Mouse (Mus musculus): ENCODE data around the gene Cdca8. TPM values are rescaled to one million over a fixed set of nuclear protein-coding genes. Genes with fewer than 3 reads are reported as not detected.
"Not testable (repeated sequence)": the region's sequence is repeated elsewhere in the genome, so short reads cannot be mapped to it uniquely, and the experiment has no call there.

Cdca8 gene
- polyA plus RNA-seq (2015; fragmentation: Nextera tagmentation; extraction: Ambion mirVana), result 116 and 154 TPM in 2 replicates

DNA sequence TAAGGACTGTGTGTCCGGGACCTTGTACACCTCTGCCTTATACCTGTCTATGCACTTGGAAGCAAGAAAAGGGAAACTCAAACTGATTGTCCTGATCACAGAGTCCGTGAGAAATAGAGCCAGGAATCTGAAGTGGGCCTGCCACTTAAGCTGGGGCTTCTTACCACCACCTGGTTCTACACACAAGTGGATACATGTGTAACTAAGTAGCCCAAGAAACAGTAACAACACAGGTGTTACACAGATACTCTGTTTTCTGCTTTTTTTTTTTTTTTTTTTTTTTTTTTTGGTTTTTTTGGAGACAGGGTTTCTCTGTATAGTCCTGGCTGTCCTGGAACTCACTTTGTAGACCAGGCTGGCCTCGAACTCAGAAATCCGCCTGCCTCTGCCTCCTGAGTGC, at the start of gene Cdca8:
Gene Cdca8 (minus strand): TSS at position 101 of the 400 bp plus-strand sequence.
- DNase-seq (ENCODE audit: low spot score), result not testable (repeated sequence)

- no peak for DNase-seq (ENCODE audit: low spot score)
Measured at GRCm38 (mm10) chr4:124988382-124988781, 49.3 kb upstream of the Cdca8 start.

DNA sequence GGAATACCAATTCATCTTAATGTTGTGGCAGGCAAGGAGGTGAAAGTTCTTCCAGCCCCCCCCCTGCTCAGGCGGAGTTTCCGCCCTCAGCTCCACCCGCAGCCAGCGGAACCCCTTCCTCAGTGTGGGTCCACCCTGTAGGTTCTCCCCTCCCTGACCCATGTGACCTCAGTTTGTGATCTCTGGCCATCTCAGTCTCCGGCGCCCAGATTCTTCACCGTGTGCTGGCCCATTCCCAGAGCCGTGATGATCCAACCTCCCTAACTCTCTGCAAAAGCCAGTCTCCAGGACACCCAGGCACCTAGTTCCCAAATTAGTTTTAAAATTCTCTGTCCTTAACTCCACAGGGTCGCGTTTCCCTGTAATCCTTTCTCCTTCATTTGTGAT, 48.6 kb upstream of the Cdca8 start:
- no peak for DNase-seq (ENCODE audit: low spot score)

GRCm38 (mm10) chr4:124986739-124987710, 47.9 kb upstream of the Cdca8 start:
- DNase-seq (ENCODE audit: low spot score), result no peak

DNA sequence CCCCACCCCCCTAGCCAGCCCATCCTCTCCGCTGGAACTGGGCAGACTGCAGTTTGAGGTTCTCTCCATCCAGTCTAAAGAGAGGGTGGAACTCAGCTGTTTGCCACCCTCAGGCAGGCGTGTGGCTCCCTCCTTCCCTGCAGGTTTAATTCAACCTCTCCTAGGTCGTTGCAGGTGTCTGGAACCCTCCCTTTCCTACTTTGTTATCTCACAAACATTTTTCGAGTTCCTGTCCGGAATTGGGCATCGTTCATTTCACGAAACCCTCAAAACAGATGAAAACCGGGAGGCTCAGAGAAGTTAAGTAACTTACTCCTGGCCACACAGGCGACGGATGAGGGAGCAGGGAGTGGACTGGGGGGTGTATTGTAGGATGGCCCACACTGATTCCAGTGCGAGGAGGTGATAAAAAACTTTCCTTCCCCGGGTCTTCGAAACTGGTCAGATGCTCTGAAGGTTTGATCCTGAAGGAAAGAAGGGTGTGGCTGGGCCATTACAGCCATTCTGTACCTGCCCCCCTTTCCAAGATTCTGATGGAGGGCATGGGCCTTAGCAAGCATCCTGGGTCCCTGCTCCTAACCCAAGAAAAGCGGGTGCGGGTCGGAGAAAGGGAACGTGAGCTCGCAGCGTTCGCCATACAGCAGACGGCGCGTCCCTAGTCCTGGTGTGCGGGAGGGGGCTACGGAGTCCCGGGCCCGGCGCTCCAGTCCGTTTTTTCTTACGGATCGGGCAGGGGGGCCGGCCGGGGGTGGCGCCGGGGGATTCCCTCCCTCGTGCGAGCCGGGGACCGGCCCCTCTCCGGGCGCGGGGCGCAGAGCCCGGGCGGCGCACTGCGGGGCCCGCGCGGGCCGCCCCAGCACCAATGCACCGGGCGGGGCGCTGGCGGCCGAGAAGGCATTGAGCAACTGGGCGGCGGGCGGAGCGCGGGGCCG, 46.8 kb upstream of the Cdca8 start, which contains the start of gene Rspo1:
Gene Rspo1 (plus strand): TSS at position 760 of the 932 bp plus-strand sequence.
- no peak for DNase-seq (ENCODE audit: low spot score)

DNA sequence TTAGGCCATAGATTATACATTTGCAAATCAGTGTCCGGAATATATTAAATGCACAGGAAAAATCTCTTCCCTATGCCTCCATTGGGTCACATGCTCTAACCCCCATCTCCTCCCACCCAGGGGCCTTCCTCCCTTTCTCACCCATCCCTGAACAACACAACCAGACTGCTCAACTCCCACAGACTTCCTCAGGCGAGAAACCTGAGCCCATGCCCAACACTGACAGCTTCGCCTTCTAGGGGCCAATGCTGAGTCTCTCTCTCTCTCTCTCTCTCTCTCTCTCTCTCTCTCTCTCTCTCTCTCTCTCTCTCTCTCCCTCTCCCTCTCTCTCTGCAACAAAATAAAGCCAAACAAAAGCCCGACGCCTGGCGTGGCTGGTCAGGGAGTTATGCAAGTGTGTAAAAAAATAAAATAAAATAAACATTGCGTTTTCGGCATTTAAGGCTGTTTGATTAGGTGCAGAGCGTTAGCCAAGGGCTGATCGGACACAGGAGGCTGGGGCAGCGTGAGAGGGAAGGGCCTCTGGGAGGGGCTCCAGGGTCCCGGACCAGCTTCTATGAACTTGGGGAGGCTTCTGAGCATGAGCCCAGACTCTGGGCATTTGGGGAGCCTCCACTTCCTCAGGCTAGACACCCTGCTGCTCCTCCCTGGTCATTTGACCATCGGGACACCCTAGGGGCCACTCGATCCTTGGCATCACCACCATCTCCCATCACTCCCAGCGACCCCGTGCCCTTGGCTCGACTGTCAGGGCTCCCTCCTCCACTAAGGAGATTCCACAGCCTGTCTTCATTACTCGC, 46.0 kb upstream of the Cdca8 start:
- DNase-seq (ENCODE audit: low spot score), result no peak

GRCm38 (mm10) chr4:124983893-124984526, 44.9 kb upstream of the Cdca8 start:
- DNase-seq (ENCODE audit: low spot score), result peak; percentile 57

DNA sequence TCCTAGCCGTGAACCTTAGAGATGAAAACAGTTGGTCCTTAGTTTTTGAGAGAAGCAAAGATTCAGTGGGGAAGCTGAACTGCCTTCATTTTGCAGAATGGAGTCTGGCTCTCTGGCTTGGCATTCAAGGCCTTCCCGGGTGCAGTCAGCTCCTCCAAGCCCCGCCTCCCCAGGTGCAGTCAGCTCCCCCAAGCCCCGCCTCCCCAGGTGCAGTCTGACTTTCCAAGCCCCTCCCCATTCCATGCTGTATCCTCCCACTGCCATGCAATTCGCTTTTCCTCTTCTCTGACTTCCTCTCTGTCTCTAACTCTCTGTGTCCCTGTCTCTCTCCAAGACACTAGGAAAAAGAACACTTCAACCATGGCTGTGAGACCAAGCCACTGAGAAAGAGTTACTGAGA, 39.1 kb upstream of the Cdca8 start:
- DNase-seq (ENCODE audit: low spot score), result no peak

DNA sequence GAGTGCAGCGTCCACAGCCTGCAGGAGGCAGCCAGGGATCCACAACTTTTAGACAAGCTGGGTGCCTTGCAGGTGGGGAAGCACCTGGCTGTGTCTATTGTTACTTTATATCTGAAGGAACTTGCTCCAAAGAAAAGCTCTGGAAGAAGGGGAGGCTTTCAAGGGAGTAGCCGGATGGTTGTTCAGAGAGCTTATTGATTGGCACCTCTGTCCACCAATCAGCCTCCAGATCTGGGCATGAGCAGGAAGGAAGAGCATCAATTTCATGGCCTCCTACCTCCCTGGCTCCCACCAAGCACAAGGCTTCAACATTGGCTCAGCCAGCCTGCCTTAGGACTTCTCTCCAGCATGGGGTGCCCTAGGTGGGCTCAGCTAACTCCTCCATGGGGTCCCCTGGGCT, 34.2 kb upstream of the Cdca8 start:
- DNase-seq (ENCODE audit: low spot score), result no peak

- DNase-seq (ENCODE audit: low spot score), result no peak
Measured at GRCm38 (mm10) chr4:124972316-124972715, 33.2 kb upstream of the Cdca8 start.

DNA sequence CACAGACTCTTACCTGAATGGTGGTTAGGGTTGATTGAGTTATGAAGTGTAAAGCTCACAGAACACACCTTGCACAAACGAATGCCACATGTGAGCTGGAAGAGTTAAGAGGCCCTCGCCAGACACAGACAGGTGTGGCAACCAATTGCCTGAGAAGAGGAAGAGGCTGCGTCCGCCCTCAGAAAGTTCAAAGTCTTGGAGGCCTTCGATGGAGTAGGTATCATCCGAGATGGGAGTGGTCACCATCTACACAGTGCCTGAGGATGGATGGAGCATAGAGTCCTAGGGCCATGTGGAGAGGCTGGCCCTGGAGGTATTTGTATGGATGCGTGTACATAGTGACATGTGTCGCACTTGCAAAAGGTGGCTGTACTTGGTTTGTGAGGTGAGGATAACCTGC, 32.0 kb upstream of the Cdca8 start:
- no peak for DNase-seq (ENCODE audit: low spot score)

DNA sequence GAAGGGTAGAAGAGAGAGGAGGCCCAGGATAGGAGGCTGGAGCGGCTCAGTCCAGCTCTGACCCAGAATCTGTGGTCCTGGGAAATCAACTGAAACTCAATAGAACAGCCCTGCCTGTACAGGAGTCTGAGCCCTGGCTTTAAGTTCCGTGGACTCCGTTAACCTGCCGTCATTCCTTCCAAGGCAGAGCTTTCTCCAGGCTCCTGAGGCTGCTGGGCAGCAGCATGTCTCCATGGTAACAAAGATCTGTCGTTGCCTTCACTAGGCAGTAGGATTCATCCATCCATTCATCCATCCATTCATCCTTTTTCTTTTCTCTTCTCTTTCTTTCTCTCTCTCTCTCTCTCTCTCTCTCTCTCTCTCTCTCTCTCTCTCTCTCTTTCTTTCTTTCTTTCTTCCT, 31.6 kb upstream of the Cdca8 start:
- no peak for DNase-seq (ENCODE audit: low spot score)

DNA sequence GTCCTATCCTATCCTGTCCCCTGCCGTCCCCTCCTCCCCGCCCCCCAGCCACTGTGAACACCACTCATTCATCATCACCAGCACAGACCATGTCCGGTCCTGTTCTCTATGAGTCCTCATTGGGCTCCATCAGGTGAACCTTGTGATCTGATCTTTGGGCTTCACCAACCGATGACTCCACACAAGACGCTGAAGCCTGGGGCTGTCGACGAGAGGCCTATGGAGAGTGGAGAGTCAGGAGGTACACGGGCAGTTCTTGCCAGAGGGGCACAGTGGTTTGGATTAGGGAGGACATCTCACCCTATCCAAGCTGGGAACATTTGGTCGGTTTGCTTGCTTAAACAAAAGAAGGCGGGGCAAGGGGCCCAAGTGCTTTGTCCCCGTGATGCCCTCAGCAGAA, 31.1 kb upstream of the Cdca8 start:
- DNase-seq (ENCODE audit: low spot score), result no peak

DNA sequence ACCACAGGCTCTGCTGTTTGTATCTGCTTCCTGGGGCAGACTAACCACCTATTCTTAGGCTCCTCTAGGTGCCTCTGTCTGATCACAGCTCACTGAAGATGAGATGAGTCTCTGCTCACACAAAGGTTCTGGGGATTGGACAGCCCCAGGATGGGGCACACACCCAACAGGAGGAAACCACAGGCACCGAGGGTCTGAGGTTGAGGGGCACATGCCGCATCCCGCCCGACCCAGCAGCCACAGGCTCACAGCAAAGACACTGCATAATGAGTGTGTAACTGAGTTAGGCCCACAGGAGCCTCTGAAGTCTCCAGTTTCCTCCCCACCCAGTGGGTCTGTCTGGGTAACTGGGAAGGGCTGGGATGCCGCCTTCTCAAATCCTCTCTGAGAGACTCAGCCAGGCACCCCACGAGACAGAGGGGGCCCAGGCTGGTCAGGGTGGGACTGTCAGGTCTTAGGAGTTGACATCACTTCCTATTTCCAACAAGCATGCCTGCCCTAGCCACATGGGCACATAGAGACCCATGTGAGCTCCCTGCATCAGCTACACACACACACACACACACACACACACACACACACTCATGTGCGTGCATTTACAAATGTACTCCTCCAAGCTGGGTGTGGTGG, 30.2 kb upstream of the Cdca8 start:
- peak; percentile 14 for DNase-seq (ENCODE audit: low spot score)

DNA sequence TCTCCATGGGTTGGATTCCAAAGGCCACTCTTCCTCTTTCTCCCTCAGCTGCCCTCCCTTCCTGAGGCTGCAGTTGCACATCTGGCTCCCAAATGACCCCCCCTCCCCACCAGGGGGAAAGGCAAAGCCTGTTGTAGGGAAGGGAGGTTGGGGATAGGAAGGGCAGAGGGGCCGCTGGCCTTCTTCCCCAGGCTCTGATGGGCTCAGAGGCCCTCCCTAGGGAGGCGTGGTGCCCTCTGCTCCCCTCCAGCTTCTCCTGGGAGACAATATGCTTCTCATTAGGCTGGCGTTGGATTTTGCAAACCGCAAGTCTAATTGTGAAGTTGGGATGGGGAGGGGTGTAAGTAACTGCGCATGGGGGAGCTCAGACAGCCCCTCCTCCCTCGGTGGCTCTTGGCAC, 29.6 kb upstream of the Cdca8 start:
- no peak for DNase-seq (ENCODE audit: low spot score)

DNA sequence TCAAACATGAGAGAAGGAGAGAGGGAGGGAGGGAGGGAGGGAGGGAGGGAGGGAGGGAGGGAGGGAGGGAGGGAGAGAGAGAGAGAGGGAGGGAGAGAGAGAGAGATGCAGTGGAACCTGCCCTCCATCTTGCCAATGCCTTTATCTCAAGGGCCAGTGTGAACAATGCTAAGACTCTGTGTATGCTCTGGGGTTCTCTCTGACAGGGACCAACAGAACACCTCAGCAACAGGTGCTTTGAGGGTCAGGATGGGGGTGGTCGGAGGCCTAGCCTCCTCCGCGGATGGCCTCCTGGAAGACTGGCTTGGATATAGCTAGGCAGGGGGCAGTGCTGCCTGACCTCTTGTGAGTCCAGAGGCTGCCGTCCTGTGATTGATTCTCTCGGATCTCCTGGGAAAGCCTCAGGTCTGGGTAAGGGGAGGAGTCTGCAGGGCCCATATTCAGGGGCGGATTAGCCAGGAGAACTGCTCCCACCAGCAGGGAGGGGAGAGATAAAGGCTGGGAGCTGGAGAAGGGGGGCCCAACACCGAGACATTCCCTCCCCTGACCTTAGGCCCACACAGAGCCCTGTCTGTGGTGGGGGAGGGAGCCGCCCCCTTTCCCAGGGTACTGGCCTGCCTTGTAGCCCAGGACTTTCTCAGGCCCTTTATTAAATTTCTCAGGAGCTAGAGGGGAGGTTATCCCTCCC, 25.9 kb upstream of the Cdca8 start:
- no peak for DNase-seq (ENCODE audit: low spot score)

DNA sequence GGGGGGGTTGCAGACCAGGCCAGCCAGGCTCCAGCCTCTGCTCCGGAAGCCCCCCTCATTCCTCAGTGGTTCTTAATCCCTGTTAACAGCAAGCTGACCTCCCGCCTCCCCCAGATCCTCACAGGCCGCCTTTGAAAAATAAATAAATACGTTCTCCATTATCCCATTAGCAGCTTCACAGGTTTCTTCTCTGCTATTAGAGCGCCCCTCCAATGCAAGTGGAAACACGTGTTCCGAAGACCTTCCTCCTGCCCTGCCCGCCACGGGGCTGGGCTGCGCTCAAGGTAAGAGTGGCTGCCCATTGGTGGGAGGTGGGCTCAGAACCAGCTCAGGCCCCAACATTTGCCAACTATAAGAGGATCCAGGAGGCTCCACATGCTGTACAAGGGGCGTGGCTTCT, 23.5 kb upstream of the Cdca8 start:
- DNase-seq (ENCODE audit: low spot score), result no peak

DNA sequence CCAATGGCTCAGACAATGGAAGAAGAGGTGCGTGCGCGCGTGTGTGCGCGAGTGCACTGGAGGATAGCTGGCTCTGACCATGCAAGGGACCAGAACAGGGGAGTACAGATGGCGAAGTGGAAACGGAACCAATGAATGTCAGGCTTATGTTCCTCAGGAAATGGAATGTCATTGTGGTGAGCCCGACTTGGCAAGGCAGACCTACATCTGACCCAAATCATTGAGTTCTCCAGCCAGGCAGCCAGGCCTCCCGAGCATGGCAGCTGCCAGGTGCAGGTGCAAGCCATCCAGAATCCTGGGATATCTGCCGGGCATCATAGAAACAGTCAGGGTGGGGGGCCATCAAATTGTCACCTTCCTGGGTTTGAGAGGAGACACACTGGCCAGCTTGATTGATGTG, 21.8 kb upstream of the Cdca8 start:
- DNase-seq (ENCODE audit: low spot score), result no peak

DNA sequence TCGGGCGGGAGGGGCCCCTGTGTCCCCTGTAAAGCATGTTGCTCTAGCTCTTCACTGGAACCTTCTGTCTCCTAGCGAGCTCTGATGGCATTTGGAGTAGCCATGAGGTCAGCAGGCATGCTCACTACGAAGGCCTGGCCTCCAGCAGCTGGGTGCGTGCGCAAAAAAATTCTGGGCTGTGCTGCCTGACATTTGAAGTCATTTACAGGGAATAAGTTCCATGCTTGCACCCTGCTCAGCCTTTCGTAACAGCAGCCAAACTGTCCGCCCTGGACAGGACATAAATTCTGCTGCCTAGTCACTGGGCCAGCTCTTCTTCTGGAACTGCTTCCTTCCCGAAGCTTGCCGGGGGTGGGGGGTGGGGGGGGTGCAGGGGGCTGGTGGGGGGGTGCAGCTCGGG, 20.0 kb upstream of the Cdca8 start:
- no peak for DNase-seq (ENCODE audit: low spot score)

DNA sequence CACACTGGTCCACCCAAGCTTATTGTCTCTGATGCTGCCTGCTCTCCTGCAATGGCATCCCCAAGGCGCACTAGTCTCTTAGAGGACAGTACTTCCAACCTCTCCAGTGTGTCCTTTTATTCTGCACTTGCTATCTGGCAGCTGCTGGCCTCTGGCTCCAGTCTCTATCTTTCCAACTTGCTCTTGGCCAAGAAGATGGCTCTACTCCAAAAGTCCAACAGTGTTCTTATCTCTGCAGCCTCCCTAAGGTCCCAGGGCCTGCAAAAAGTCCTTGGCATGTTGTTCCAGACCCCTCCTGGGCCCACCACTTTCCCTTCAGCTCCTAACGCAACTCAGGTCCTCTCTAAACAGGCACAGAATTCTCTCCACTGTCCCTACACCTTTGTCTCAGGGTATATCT, 18.2 kb upstream of the Cdca8 start:
- no peak for DNase-seq (ENCODE audit: low spot score)
